Mouse (Mus musculus): ENCODE results near the gene Rmdn2. TPM values are rescaled to one million over a fixed set of nuclear protein-coding genes. Genes with fewer than 3 reads are reported as not detected.

Gene Rmdn2
- polyA plus RNA-seq, 1 experiment from 2014 or later, result 15.7 TPM

DNA sequence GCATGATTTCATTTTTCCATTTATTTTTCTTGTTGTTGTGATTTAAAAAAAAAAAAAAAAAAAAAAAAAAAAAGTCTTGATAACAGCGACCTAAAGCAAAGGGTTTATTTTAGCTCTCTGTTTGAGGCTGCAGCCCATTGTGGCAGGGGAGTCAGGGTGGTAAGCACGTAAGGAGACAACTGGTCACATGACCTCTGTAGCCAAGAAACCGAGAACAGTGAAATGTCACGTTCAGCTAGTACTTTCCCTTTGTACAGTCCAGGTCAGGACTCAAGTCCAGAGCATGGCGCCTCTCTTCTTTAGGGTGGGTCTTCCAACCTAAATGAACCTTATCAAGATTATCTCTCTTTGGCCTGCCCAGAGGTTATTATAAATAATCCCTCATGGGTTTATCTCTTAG is 9.3 kb upstream of the Rmdn2 start:
- H3K9ac ChIP-seq (ENCODE audit: low read length), result no peak overlapping the region
- H3K4me1 ChIP-seq (ENCODE audit: control insufficient read depth in 2 of 2, insufficient read depth in 2 of 2, low read length in 2 of 2), result peaks cover 2 to 7% of the 10 kb centered on the region in 2 experiments
- 41% methylated on average over 5 of the region's 5 CpGs for WGBS
- no peak overlapping the region for H3K27ac ChIP-seq (replicated peaks in 1 of 2; ENCODE audit: control insufficient read depth in 1 of 2, insufficient read depth in 1 of 2, low read depth in 2 of 2, low read length in 2 of 2)
- no peaks in the 10 kb centered on the region for H3K36me3 ChIP-seq (ENCODE audit: control insufficient read depth, insufficient read depth, low read length)
- no peak overlapping the region for H3K4me3 ChIP-seq (ENCODE audit: control insufficient read depth in 1 of 2, insufficient read depth in 1 of 2, low read depth in 1 of 2, low read length in 2 of 2)
- H3K9me3 ChIP-seq (ENCODE audit: control insufficient read depth, low read length), result no peaks in the 10 kb centered on the region
- H3K4me2 ChIP-seq (ENCODE audit: low read length), result no peak overlapping the region
- no peak for ATAC-seq (ENCODE audit: insufficient number of reproducible peaks, insufficient read depth, low FRiP score, low read depth)
- H3K27me3 ChIP-seq (ENCODE audit: control insufficient read depth, insufficient read depth, low read length), result no peaks in the 10 kb centered on the region

DNA sequence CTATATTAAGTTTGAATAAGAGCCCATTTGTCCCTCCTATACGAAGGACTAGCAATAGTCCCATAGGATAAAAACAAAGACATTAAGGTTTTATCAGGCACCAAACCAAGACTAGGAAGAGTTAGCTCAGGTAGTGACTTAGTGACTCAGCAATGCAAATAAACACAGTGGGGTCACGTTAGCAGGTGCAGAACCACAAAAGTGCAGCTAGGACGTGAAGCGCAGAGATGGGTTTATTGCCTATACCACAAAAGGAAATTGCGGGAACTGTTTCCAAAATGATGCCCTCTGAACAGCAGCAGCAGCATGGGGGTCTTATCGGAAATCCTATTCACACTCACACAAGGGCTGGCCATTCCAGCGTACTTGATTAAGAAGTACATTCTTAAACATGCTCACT is 8.2 kb upstream of the Rmdn2 start:
- Histone ChIP-seq H3K4me3 (ENCODE audit: control insufficient read depth in 1 of 2, insufficient read depth in 1 of 2, low read depth in 1 of 2, low read length in 2 of 2) (no peak overlapping the region), H3K4me1 (ENCODE audit: control insufficient read depth in 2 of 2, insufficient read depth in 2 of 2, low read length in 2 of 2) (peaks cover 2 to 4% of the 10 kb centered on the region in 2 experiments; a peak in 3 of 4 replicates), H3K27me3 (ENCODE audit: control insufficient read depth, insufficient read depth, low read length) (no peaks in the 10 kb centered on the region), H3K9me3 (ENCODE audit: control insufficient read depth, low read length) (no peaks in the 10 kb centered on the region), H3K4me2 (ENCODE audit: low read length) (no peak overlapping the region), H3K36me3 (ENCODE audit: control insufficient read depth, insufficient read depth, low read length) (no peaks in the 10 kb centered on the region), H3K9ac (ENCODE audit: low read length) (no peak overlapping the region), H3K27ac (replicated peaks in 1 of 2; ENCODE audit: control insufficient read depth in 1 of 2, insufficient read depth in 1 of 2, low read depth in 2 of 2, low read length in 2 of 2) (no peak overlapping the region)
- ATAC-seq (ENCODE audit: insufficient number of reproducible peaks, insufficient read depth, low FRiP score, low read depth), result no peak
- 78% methylated on average over 7 of the region's 7 CpGs for WGBS

DNA sequence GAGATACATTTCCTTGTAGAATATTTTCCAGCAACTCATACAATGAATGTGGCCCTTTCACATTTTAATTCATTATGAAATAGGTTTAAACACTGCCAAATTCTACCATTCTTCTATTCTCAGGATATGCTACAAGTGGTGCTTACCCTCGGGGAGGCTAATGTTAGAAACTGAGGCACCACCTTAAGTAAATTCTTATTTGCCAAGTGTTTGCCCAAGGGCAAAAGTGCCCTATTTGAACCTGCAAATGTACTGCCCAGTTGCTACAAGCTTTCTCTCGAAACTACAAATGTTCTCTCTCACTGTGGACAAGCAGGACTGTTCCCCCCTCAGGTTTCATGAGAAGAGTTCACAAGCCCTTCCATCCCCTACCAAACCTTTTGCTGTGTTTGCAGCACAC is 5.9 kb upstream of the Rmdn2 start:
- Histone ChIP-seq H3K4me3 (ENCODE audit: control insufficient read depth in 1 of 2, insufficient read depth in 1 of 2, low read depth in 1 of 2, low read length in 2 of 2) (no peak overlapping the region), H3K4me2 (ENCODE audit: low read length) (no peak overlapping the region), H3K9ac (ENCODE audit: low read length) (no peak overlapping the region), H3K27ac (replicated peaks in 1 of 2; ENCODE audit: control insufficient read depth in 1 of 2, insufficient read depth in 1 of 2, low read depth in 2 of 2, low read length in 2 of 2) (no peak overlapping the region), H3K4me1 (ENCODE audit: control insufficient read depth in 2 of 2, insufficient read depth in 2 of 2, low read length in 2 of 2) (peaks cover 0 to 2% of the 10 kb centered on the region in 2 experiments; a peak in 2 of 4 replicates), H3K36me3 (ENCODE audit: control insufficient read depth, insufficient read depth, low read length) (no peaks in the 10 kb centered on the region), H3K27me3 (ENCODE audit: control insufficient read depth, insufficient read depth, low read length) (no peaks in the 10 kb centered on the region), H3K9me3 (ENCODE audit: control insufficient read depth, low read length) (no peaks in the 10 kb centered on the region)
- ATAC-seq (ENCODE audit: insufficient number of reproducible peaks, insufficient read depth, low FRiP score, low read depth), result no peak
- WGBS, result 79% methylated on average over 2 of the region's 2 CpGs

DNA sequence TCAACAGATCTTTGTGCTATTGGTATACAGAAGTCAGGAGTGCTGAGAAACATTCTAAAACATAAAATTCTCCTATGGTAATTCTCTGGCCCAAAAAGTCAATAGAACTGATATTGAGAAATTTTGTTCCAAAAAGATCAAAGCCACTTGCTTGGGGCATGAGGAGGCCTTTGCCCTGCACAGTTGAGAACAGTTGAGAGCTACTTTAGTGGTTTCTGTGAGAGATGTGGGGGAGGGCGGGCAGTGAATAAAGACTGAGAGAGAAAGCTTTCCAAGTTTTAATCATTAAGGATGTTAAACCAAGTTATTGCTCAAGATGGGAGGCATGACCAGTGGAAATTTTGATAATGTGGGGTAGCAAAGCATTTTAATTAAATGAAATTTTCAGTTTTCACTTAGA is 2.0 kb upstream of the Rmdn2 start:
- no peak for ATAC-seq (ENCODE audit: insufficient number of reproducible peaks, insufficient read depth, low FRiP score, low read depth)
- Histone ChIP-seq H3K9ac (ENCODE audit: low read length) (no peak overlapping the region), H3K36me3 (ENCODE audit: control insufficient read depth, insufficient read depth, low read length) (no peaks in the 10 kb centered on the region), H3K4me1 (ENCODE audit: control insufficient read depth in 2 of 2, insufficient read depth in 2 of 2, low read length in 2 of 2) (peaks cover 0 to 3% of the 10 kb centered on the region in 2 experiments; a peak in 2 of 4 replicates), H3K4me3 (ENCODE audit: control insufficient read depth in 1 of 2, insufficient read depth in 1 of 2, low read depth in 1 of 2, low read length in 2 of 2) (no peak overlapping the region), H3K27me3 (ENCODE audit: control insufficient read depth, insufficient read depth, low read length) (no peaks in the 10 kb centered on the region), H3K9me3 (ENCODE audit: control insufficient read depth, low read length) (no peaks in the 10 kb centered on the region), H3K4me2 (ENCODE audit: low read length) (no peak overlapping the region), H3K27ac (replicated peaks in 1 of 2; ENCODE audit: control insufficient read depth in 1 of 2, insufficient read depth in 1 of 2, low read depth in 2 of 2, low read length in 2 of 2) (no peak overlapping the region)
- WGBS, result 82% methylated on average over 1 of the region's 1 CpGs

GRCm38 (mm10) chr17:79610163-79610755 is 1.4 kb upstream of the Rmdn2 start:
- no peak for ATAC-seq (ENCODE audit: insufficient number of reproducible peaks, insufficient read depth, low FRiP score, low read depth)
- no peak overlapping the region for H3K4me2 ChIP-seq (ENCODE audit: low read length)
- 58% methylated on average over 9 of the region's 9 CpGs for WGBS
- H3K4me3 ChIP-seq (ENCODE audit: control insufficient read depth in 1 of 2, insufficient read depth in 1 of 2, low read depth in 1 of 2, low read length in 2 of 2), result no peak overlapping the region
- H3K4me1 ChIP-seq (ENCODE audit: control insufficient read depth in 2 of 2, insufficient read depth in 2 of 2, low read length in 2 of 2), result peaks cover 0 to 4% of the 10 kb centered on the region in 2 experiments; a peak in 2 of 4 replicates
- no peaks in the 10 kb centered on the region for H3K9me3 ChIP-seq (ENCODE audit: control insufficient read depth, low read length)
- H3K36me3 ChIP-seq (ENCODE audit: control insufficient read depth, insufficient read depth, low read length), result no peaks in the 10 kb centered on the region
- no peak overlapping the region for H3K27ac ChIP-seq (replicated peaks in 1 of 2; ENCODE audit: control insufficient read depth in 1 of 2, insufficient read depth in 1 of 2, low read depth in 2 of 2, low read length in 2 of 2)
- no peak overlapping the region for H3K9ac ChIP-seq (ENCODE audit: low read length)
- H3K27me3 ChIP-seq (ENCODE audit: control insufficient read depth, insufficient read depth, low read length), result no peaks in the 10 kb centered on the region

- H3K27me3 ChIP-seq (ENCODE audit: control insufficient read depth, insufficient read depth, low read length), result no peaks in the 10 kb centered on the region
- 3% methylated on average over 41 of the region's 57 CpGs for WGBS
- no peaks in the 10 kb centered on the region for H3K9me3 ChIP-seq (ENCODE audit: control insufficient read depth, low read length)
- H3K4me2 ChIP-seq (ENCODE audit: low read length), result peak overlapping the region; percentile 80
- peak; percentile 85 for ATAC-seq (ENCODE audit: insufficient number of reproducible peaks, insufficient read depth, low FRiP score, low read depth)
- H3K4me3 ChIP-seq (ENCODE audit: control insufficient read depth in 1 of 2, insufficient read depth in 1 of 2, low read depth in 1 of 2, low read length in 2 of 2), result peak overlapping the region; percentile 63 to 87
- peaks cover 4% of the 10 kb centered on the region in 2 experiments; a peak in 2 of 4 replicates for H3K4me1 ChIP-seq (ENCODE audit: control insufficient read depth in 2 of 2, insufficient read depth in 2 of 2, low read length in 2 of 2)
- H3K36me3 ChIP-seq (ENCODE audit: control insufficient read depth, insufficient read depth, low read length), result no peaks in the 10 kb centered on the region
- peak overlapping the region; percentile 62 to 92 for H3K27ac ChIP-seq (replicated peaks in 1 of 2; ENCODE audit: control insufficient read depth in 1 of 2, insufficient read depth in 1 of 2, low read depth in 2 of 2, low read length in 2 of 2)
- H3K9ac ChIP-seq (ENCODE audit: low read length), result peak overlapping the region; percentile 91
Observed at GRCm38 (mm10) chr17:79614691-79615588, 3.3 kb downstream of the Rmdn2 start.

- H3K9ac ChIP-seq (ENCODE audit: low read length), result peak overlapping the region; percentile 91
- no peak overlapping the region for H3K27ac ChIP-seq (replicated peaks in 1 of 2; ENCODE audit: control insufficient read depth in 1 of 2, insufficient read depth in 1 of 2, low read depth in 2 of 2, low read length in 2 of 2)
- peak overlapping the region; percentile 80 for H3K4me2 ChIP-seq (ENCODE audit: low read length)
- 83% methylated on average over 9 of the region's 9 CpGs for WGBS
- H3K36me3 ChIP-seq (ENCODE audit: control insufficient read depth, insufficient read depth, low read length), result no peaks in the 10 kb centered on the region
- ATAC-seq (ENCODE audit: insufficient number of reproducible peaks, insufficient read depth, low FRiP score, low read depth), result no peak
- H3K27me3 ChIP-seq (ENCODE audit: control insufficient read depth, insufficient read depth, low read length), result no peaks in the 10 kb centered on the region
- H3K4me1 ChIP-seq (ENCODE audit: control insufficient read depth in 2 of 2, insufficient read depth in 2 of 2, low read length in 2 of 2), result peaks cover 4% of the 10 kb centered on the region in 2 experiments; a peak in 2 of 4 replicates
- H3K9me3 ChIP-seq (ENCODE audit: control insufficient read depth, low read length), result no peaks in the 10 kb centered on the region
- H3K4me3 ChIP-seq (ENCODE audit: control insufficient read depth in 1 of 2, insufficient read depth in 1 of 2, low read depth in 1 of 2, low read length in 2 of 2), result peak overlapping the region; percentile 63 to 87; a peak in 3 of 4 replicates
Observed at GRCm38 (mm10) chr17:79615897-79616296, 4.2 kb downstream of the Rmdn2 start.

Data from heart, embryonic 14.5 days (tissue).